Mouse (Mus musculus) mouse trophoblast stem cell (cell line): ENCODE measurements around the gene H2al1h.
"Not testable (repeated sequence)": the region's sequence is repeated elsewhere in the genome, so short reads cannot be mapped to it uniquely, and the experiment has no call there.

Experiments
- in situ Hi-C, 2 experiments: fragments of 300-500 bp; cut with MseI, MboI; formaldehyde crosslinking; loops; 2 replicates in 1 of 2; 3 replicates in 1 of 2; pipeline ENCODE4 v1.15.1; 2025

The H2al1h gene

DNA sequence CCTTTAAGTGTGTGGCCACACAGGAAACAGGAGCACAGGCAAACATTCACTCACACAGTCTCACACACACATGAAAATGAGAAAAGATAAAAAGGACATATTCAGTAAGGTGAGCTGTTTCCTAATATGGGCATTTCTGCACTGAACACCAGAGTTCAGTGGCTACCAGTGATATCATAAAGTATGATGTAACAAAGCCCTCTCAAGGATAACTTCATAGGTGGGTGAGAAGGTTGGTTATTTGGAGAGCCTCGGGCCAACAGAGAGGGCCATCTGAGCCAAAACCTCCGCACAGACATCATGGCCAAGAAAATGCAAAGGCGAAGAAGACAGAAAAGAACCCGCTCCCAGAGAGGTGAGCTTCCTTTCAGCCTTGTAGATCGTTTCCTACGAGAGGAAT lies at the start of gene H2al1h:
Gene H2al1h (plus strand): TSS at position 301 of the 400 bp plus-strand sequence.
- in situ Hi-C loops: not testable (repeated sequence)

DNA sequence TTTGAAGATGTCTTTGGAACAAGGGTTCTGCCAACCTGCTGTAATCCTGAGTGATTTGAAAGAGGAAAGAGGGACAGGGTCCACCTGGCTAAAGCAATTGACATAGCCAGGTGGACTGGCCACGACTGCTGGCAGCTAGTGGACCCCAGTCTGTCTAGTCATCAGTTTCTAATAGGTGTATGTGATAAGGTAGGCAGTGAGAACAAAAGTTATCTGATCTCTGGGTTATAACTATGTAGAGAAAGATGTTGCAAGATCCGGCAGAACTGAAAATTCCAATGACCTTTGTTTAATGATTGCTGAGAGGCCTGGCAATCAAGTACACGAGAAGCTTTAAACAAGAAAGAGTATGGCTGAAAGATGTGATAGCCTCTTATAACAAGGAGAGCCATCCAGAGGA lies 48.1 kb upstream of the H2al1h start:
- in situ Hi-C loops: loop anchor here in 1 of 2 experiments (25.0 kb wide), 1 partner anchor 89 kb away; no protein-coding TSS in a partner anchor

DNA sequence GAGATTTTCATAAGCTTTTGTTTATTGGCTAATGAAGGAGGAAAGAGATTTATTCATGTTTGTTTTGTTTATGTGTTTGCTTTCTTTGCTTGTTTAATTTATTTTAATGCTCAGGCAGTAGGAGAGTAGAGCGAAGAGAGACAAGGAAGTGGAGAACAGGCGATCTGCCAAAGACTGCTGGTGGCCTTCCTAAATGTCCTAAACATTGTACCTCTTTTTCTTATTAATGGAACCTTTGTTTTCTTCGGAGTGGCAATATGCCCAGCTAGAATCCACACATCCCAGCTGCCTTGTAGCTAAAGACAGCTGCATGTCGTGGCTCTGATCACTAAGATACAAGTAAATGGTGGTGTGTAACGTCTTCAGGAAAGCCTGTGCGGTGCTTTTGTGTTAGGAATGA lies 44.2 kb upstream of the H2al1h start:
- in situ Hi-C loops: no loop called here

DNA sequence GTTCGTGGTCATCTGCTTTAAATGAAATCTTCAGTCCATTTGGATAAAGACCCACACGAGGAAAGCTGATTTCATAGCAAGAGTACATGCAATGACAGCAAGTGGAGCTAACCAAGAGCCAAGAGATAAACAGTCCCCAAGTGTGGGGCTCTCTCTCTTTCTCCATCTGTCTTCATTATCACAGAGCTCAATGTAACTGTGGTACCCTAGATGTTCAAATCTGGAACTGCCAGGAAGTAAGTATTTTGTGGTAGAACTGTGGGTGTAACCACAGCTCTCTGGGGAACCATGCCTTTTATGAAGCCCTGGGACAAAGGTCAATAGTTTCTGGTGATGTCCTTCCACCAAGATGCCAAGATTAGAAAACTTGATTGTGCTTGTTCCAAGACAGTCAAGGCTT lies 40.6 kb upstream of the H2al1h start:
- in situ Hi-C loops: loop anchor here in 1 of 2 experiments (10.0 kb wide), 1 partner anchor 74 kb away; no protein-coding TSS in a partner anchor

DNA sequence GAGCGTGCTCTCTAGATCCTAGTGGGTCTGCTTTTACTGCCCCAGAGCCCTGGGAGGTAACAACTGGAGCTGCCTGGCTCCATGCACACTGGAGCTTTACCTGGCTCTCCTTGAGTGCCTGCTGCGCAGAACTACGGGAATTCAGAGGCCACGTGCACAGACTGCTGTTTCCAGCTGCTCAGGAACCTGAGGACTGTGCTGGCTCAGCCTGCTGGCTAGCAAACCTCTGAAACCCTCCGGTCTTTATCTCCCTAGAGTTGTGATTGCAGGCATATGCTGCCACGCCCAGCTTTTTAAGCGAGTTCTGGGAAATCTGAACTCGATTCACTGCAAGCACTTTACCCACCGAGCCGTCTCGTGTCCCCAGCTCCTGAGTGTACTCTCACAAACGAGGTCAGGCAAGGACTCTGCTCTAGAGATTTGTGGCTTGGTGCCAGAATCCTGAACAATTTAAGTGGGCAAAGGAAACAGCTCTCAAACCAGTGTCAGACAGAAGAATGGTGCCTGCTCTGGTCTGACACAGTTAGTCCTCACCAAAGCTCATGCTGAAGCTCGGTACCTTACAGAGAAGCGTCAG lies 32.9 kb upstream of the H2al1h start:
- in situ Hi-C loops: loop anchor here in 1 of 2 experiments (10.0 kb wide), 1 partner anchor 66 kb away; no protein-coding TSS in a partner anchor

DNA sequence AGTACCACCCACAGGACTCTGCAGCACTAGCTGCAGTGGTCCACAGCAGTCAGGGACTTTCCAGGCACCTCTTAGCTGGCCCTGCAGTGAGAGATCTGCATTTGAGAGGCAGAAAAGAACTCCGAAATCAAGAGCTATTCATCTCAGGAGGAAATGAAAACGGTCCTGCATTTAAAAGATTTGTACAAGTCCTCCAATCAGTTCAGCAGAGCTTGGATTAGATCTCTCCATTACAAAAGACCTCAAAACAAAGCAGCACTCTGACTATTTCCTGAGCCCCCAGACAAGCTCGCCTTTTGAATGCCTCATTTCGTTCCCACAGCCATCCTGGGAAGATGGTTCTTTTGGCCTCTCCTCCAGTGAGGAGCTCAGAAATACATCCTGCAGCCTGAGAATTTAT lies 32.0 kb upstream of the H2al1h start:
- in situ Hi-C loops: loop anchor here in 1 of 2 experiments (10.0 kb wide), 1 partner anchor 66 kb away; no protein-coding TSS in a partner anchor

DNA sequence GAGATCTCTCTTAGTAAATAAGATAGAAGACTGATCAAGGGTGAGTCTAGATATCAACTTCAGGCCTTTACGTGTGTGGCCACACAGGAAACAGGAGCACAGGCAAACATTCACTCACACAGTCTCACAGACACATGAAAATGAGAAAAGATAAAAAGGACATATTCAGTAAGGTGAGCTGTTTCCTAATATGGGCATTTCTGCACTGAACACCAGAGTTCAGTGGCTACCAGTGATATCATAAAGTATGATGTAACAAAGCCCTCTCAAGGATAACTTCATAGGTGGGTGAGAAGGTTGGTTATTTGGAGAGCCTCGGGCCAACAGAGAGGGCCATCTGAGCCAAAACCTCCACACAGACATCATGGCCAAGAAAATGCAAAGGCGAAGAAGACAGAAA lies 22.3 kb upstream of the H2al1h start, which contains the start of gene H2al1a:
Gene H2al1a (plus strand): TSS at position 301 of the 400 bp plus-strand sequence.
- in situ Hi-C loops: not testable (repeated sequence)

DNA sequence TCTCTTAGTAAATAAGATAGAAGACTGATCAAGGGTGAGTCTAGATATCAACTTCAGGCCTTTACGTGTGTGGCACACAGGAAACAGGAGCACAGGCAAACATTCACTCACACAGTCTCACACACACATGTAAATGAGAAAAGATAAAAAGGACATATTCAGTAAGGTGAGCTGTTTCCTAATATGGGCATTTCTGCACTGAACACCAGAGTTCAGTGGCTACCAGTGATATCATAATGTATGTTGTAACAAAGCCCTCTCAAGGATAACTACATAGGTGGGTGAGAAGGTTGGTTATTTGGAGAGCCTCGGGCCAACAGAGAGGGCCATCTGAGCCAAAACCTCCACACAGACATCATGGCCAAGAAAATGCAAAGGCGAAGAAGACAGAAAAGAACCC lies 19.2 kb upstream of the H2al1h start, which contains the start of gene H2al1b:
Gene H2al1b (plus strand): TSS at position 301 of the 400 bp plus-strand sequence.
- in situ Hi-C loops: not testable (repeated sequence)

DNA sequence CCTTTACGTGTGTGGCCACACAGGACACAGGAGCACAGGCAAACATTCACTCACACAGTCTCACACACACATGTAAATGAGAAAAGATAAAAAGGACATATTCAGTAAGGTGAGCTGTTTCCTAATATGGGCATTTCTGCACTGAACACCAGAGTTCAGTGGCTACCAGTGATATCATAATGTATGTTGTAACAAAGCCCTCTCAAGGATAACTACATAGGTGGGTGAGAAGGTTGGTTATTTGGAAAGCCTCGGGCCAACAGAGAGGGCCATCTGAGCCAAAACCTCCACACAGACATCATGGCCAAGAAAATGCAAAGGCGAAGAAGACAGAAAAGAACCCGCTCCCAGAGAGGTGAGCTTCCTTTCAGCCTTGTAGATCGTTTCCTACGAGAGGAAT lies 15.9 kb upstream of the H2al1h start, which contains the start of gene H2al1c:
Gene H2al1c (plus strand): TSS at position 301 of the 400 bp plus-strand sequence.
- in situ Hi-C loops: not testable (repeated sequence)

DNA sequence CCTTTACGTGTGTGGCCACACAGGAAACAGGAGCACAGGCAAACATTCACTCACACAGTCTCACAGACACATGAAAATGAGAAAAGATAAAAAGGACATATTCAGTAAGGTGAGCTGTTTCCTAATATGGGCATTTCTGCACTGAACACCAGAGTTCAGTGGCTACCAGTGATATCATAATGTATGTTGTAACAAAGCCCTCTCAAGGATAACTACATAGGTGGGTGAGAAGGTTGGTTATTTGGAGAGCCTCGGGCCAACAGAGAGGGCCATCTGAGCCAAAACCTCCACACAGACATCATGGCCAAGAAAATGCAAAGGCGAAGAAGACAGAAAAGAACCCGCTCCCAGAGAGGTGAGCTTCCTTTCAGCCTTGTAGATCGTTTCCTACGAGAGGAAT lies 12.8 kb upstream of the H2al1h start, which contains the start of gene H2al1d:
Gene H2al1d (plus strand): TSS at position 301 of the 400 bp plus-strand sequence.
- in situ Hi-C loops: not testable (repeated sequence)

DNA sequence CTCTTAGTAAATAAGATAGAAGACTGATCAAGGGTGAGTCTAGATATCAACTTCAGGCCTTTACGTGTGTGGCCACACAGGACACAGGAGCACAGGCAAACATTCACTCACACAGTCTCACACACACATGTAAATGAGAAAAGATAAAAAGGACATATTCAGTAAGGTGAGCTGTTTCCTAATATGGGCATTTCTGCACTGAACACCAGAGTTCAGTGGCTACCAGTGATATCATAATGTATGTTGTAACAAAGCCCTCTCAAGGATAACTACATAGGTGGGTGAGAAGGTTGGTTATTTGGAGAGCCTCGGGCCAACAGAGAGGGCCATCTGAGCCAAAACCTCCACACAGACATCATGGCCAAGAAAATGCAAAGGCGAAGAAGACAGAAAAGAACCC lies 9.7 kb upstream of the H2al1h start, which contains the start of gene H2al1e:
Gene H2al1e (plus strand): TSS at position 301 of the 400 bp plus-strand sequence.
- in situ Hi-C loops: not testable (repeated sequence)

DNA sequence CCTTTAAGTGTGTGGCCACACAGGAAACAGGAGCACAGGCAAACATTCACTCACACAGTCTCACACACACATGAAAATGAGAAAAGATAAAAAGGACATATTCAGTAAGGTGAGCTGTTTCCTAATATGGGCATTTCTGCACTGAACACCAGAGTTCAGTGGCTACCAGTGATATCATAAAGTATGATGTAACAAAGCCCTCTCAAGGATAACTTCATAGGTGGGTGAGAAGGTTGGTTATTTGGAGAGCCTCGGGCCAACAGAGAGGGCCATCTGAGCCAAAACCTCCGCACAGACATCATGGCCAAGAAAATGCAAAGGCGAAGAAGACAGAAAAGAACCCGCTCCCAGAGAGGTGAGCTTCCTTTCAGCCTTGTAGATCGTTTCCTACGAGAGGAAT lies 6.4 kb upstream of the H2al1h start, which contains the start of gene H2al1f:
Gene H2al1f (plus strand): TSS at position 301 of the 400 bp plus-strand sequence.
- in situ Hi-C loops: not testable (repeated sequence)

DNA sequence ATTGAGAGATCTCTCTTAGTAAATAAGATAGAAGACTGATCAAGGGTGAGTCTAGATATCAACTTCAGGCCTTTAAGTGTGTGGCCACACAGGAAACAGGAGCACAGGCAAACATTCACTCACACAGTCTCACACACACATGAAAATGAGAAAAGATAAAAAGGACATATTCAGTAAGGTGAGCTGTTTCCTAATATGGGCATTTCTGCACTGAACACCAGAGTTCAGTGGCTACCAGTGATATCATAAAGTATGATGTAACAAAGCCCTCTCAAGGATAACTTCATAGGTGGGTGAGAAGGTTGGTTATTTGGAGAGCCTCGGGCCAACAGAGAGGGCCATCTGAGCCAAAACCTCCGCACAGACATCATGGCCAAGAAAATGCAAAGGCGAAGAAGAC lies 3.3 kb upstream of the H2al1h start, which contains the start of gene H2al1g:
Gene H2al1g (plus strand): TSS at position 301 of the 400 bp plus-strand sequence.
- in situ Hi-C loops: not testable (repeated sequence)

DNA sequence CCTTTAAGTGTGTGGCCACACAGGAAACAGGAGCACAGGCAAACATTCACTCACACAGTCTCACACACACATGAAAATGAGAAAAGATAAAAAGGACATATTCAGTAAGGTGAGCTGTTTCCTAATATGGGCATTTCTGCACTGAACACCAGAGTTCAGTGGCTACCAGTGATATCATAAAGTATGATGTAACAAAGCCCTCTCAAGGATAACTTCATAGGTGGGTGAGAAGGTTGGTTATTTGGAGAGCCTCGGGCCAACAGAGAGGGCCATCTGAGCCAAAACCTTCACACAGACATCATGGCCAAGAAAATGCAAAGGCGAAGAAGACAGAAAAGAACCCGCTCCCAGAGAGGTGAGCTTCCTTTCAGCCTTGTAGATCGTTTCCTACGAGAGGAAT lies 3.1 kb downstream of the H2al1h start, which contains the start of gene H2al1i:
Gene H2al1i (plus strand): TSS at position 301 of the 400 bp plus-strand sequence.
- in situ Hi-C loops: not testable (repeated sequence)

DNA sequence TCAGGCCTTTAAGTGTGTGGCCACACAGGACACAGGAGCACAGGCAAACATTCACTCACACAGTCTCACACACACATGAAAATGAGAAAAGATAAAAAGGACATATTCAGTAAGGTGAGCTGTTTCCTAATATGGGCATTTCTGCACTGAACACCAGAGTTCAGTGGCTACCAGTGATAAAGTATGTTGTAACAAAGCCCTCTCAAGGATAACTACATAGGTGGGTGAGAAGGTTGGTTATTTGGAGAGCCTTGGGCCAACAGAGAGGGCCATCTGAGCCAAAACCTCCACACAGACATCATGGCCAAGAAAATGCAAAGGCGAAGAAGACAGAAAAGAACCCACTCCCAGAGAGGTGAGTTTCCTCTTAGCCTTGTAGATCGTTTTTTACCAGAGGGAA lies 6.2 kb downstream of the H2al1h start, which contains the start of gene H2al1j:
Gene H2al1j (plus strand): TSS at position 301 of the 400 bp plus-strand sequence.
- in situ Hi-C loops: not testable (repeated sequence)

DNA sequence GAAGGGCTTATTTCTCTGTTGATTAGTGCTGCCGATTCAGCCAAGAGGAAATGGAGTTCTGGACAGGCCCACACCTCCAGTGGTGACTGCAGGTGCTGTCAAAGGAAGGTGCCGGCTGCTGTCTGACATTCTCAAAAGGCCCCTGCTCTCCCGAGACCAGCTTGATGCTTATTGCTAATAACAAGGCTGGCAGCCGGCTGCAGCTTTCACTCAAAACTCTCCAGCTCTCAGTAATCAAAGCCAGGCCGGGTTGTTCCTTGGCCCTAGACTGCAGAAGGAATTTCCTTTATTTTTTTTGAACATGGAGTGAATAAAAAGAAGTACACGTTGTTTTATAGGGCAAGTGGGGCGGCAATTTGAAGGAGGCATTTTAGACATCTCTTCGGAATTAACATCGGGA lies 24.5 kb downstream of the H2al1h start:
- in situ Hi-C loops: no loop called here

DNA sequence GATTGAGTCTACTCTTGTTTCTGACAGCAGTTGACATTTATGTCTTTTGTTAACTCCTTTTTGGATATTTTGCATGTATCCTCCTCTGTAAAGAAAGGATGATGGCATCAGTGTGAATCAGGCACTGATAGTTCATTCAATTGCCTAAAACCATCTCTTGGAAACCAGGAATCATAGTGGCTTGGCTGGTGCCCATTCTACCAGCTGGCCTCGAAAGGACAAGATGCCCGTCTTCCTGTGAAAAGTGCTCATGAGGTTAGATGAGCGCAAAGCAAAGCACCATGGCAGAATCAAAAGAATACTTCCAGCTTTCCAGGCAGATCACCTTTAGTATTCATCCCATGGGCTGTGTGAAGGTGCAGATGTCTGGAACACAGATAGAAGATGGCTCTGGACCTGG lies 25.5 kb downstream of the H2al1h start:
- in situ Hi-C loops: no loop called here

DNA sequence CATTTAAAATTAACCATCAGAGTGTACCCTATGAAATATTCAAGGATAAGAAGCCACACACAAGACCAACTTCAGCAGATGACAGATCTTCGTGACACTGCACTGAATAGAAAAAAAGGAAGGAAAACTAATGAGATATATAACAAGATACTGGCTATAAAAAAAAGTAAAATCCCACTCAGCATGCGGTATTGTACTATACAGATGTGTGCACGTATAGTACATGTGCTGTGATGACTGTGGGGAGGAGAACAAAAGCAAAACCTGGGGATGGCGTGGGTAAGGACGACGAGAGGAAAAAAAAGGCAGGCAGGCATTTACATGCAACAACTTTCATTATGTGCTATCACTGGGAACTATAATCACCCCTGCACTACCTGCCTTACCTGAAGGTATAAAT lies 39.5 kb downstream of the H2al1h start:
- in situ Hi-C loops: loop anchor here in 1 of 2 experiments (25.0 kb wide), 1 partner anchor 99 kb away; no protein-coding TSS in a partner anchor

DNA sequence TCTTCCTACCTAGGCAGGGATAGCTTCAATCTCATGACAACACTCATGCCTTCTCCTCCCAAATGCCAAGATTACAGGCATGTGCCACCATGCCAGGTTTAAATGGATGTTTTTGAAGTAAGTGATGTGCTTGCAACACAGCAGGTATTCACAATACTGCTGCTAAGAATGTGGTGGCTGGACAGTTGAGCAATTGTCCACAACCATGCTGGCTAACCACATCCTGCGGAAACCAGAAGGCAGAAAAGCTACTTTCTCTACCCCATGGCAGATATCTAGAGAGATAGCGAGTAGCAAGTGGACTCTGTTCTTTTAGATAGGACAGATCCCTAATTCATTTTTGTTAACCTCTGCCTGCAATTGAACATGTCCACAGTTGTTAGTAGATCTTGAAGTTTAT lies 40.0 kb downstream of the H2al1h start:
- in situ Hi-C loops: loop anchor here in 1 of 2 experiments (25.0 kb wide), 1 partner anchor 99 kb away; no protein-coding TSS in a partner anchor

DNA sequence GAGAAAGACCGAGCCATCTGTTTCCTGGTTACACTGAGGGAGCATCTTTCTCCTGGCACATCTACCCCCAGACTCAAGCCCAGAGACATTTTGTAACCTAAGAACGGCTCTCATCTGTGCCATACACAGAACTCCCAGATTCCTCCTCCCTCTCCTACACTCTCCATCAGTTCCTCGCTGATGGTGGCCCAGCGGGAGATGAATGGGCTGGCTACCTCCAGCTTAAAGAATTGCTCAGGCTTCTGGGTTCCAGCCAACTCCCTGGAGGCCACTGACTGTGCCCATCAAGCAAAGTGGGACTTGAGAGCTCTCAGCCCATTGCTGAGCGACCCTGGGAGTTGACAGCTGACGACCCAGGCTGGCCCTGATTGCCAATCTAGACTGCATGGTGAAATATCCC lies 42.6 kb downstream of the H2al1h start:
- in situ Hi-C loops: loop anchor here in 1 of 2 experiments (25.0 kb wide), 1 partner anchor 102 kb away; no protein-coding TSS in a partner anchor

DNA sequence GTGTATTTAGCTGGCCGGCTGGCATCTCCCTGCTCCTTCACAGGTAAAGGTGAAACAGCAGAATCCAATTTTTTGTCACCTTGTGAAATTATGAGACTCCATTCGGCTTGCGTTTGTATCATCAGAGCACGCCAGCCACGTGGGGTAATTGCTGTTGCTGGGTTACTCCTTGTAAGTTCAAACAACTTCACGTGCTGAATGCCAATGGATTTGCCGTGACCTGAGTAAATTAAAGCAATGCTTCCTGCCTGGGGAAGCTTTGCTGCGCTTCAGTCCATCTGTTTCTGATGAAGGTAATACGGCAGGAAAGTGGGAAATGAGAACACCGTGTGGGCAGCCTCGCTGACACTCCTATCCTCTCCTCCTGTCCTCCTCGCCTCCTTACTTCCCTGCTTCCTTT lies 43.9 kb downstream of the H2al1h start:
- in situ Hi-C loops: loop anchor here in 1 of 2 experiments (25.0 kb wide), 1 partner anchor 103 kb away; no protein-coding TSS in a partner anchor
